Mouse (Mus musculus) urinary bladder, postnatal 10 days (tissue): ENCODE results near the gene Pecam1.
A peak's percentile ranks its signal among the peaks of the same experiment; 100 is the strongest.

Source experiments
- DNase-seq: peaks from one replicate; pipeline ENCODE4 v3.0.0; 2022; ENCODE audit warnings: low spot score

The Pecam1 gene

DNA sequence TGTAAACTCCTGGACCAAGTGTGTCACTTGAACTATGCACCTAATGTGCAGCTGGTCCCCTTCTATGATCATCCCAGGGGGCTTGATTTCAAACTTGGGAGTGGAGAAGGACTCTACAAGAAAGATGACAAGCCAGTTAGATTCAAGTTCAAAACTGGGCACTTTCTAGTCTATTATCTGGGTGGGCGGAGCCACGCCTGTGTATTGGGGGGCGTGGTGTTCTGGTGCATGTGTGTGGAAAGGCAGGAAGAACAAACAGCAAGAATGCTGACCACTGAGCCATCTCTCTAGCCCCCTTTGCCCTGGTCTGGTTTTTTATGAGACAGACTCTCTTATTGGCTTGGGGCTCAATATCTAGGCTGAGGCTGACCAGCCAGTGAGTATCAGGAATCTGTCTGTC lies 54.5 kb downstream of the Pecam1 start:
- no peak for DNase-seq

DNA sequence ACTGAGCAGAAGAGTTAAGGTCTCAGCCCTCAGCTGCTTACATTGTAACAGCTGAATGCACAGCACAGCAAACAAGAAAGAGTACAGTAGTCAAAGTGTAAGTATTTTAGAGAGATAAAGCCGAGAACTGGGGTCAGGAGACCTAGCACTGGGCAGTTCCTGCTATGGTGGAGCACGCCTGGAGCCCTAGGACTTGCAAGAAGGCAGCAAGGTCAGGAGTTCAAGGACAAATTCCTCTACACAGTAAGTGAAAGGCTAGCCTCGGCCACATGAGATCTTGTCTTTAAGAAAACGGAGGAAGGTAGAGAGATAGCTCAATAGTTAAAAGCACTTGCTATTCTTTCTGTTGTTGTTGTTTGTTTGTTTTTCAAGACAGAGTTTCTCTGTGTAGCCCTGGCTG lies 57.5 kb downstream of the Pecam1 start:
- no peak for DNase-seq

DNA sequence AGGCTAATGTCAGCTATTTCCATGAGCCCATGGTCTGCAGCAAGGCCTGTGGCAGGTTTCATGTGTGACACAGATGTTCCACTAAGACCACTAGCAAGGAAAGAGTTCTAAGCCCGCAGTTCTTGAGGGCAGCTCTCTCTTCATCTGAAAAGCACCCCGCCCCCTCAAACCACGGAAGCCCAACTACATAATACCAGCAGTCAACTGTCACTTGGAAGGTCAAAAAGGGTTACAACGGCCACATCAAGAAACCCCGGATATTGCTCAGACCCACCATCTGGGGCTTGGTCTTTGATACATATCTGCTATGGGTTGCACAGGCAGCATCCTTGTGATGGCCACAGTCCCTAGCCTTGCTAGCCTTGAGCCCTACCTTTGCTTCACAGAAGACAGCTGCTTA lies 62.1 kb downstream of the Pecam1 start:
- DNase-seq, result no peak

DNA sequence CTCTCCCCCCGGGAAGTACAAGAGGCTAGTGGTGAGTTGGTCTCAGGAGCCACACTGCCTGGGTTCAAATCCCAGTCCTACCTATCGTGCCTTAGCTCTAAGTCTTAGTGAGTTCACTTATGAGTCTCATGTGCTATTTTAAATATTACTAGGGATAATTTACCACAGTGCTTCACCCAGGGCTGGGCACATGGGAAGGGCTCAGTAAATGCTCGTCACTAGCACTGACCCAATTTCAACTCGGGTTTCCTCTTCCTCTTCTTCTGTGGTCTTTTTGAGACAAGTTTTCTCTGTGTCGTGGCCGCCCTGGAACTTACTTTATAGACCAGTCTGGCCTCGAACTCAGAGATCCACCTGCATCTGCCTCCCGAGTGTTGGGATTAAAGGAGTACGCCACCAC lies 63.1 kb downstream of the Pecam1 start:
- DNase-seq, result no peak

DNA sequence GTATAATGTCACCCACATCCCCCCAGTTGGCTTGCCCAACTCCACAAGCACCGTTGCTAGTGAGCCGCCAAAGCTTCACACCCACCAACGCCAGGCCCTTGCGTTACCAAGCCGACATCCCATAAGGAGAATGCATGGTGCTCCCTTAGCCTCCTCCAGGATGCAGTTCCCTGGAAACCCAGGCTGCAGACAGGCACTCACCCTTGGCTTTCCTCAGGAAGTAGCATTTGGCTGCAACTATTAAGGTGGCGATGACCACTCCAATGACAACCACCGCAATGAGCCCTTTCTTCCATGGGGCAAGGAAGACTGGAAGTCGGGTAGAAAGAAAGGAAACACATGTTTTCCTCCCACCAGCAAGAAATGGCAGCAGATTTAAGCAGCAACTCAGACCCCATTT lies 66.4 kb downstream of the Pecam1 start:
- DNase-seq, result no peak

DNA sequence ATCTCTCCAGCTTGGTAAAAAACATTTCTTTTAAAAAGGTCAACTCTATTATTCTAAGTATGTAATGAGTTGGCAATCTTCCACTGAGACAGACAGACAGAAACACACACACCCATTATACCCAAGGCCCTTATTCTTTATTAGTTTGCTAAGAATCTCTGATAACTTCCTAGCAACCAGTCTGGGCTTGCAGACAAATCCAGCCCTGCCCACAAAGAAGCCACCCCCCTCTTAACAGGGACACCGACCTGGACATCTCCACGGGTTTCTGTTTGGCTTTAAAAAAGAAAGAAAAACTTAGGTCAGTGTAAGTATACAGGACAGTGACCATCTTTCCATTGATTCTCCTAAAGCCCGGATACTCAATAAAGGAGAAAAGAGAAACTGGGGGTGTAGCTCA lies 67.1 kb downstream of the Pecam1 start:
- no peak for DNase-seq

DNA sequence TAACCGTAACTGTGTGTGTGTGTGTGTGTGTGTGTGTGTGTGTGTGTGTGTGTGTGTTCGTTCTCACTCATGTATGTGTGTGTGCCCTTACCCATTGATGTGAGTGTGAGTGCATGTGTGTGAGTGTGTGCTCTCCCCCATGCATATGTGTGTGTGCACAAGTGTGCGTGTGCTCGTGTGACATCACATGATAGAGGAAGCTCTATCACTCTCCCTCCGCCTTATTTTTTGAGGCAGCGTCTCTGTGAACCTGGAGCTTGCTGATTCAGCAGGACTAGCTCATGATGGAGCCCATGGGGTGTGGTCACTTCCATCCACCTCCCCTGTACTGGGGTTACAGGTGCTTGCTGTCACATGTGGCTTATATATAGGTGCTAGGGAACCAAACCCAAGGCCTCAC lies 69.3 kb downstream of the Pecam1 start:
- no peak for DNase-seq

DNA sequence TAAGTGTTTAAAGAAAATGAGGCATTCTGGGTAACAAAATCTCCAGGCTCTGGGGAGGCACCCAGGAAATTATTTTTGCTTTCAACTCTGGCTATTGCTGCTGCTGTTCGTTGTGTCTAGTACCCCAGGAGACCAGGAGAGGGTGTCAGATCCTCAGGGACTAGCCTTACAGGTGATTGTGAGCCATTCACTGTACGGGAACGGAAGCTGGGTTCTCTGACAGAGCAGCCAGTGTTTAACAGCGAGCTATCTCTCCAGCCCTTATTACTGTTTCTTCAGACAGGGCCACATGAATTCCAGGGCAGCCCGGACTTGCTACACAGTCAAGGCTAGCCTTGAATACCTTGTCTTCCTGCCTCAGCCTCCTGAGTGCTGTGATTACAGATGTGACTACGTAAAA lies 70.6 kb downstream of the Pecam1 start:
- DNase-seq, result no peak

DNA sequence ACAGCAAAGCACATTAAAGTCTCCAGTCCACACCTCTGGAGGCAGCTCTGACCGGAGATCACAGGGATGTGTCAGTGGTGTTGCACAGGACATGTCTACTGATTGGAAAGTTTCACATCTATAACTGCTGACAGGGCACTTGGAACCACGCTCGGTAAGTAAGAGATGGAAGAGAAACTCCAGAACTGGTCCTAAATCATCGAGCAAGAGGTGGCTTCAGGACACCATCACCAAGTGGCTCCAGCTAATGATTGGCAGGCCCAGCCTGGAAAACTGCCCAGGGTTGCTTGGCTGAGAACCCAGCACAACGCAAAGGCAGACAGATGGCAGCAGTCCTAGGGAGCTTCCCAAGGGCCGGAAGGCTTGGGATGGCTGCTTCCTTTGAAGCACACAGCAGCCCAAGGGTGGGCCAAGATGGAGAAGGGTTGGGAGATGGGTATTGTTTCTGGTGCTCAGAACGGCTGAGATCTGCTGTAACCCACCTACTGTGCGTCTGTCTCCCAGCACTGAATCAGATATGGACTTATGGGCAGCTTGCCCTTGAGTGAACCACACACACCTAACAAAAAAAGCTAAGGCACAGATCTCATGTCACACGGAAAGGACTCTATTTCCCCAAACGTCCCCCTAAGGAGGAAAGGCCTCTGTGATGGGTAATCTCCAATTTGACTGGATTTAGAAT lies 72.4 kb downstream of the Pecam1 start:
- DNase-seq, result peak; percentile 47

DNA sequence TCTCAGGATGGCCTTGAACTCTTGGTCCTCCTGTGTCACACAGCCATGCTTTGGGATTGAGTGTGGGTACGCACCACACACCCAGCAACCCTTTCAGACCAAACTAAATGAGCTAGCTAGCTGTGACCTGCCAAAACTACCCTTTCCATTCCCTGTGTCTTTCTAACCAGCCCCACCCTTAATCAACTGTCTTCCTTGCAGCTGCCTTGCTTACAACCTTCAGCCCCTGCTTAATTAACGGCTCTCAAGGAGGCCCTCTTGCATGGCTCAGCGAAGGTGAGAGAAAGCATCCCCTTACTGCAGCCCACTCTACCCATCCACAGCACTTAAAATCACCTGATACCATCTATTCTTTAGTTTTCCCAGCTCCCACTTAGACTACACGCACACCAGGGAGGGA lies 73.1 kb downstream of the Pecam1 start:
- no peak for DNase-seq

DNA sequence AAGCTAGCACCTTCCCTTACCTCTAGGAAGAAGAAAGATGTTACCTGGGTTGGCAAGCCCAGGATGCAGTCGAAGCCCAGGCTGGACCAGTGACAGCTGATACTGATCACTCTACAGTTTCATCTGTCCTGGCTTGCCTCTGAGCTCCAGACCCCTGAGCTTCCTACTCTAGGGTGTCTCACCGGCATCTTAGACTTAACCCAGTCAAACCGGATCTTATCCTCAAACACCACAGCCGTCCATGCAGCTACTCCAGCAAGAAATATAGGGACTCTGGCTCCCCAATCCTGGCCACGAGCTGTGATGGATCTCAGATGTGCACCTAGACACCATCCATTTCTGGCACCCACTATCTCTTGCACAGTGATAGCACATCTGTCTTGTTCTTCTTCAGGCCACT lies 74.6 kb downstream of the Pecam1 start:
- DNase-seq, result no peak

DNA sequence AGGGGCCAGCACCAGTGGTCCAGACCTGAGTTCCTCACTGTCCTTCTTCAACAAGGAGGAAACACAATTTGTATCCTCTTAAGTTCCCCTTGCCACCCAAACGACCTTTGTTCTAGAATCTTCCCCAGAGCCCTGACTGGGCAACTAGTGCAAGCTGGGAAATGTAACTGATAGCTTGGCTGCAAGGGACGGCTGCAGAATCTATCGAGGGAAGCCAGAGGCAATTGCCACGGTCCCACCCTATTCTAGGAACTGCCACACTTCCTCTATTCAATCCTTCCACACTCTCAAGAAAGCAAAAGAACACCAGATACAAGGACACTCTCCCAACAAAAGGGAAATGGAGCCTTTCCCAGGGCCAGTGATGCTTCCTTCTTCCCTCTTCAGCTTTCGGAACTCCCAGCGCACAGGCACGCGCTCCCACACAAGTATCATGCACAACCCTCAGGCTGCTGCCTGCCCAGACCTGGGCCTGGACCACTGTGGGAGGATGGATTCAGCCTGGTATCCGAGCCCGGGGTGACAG lies 75.2 kb downstream of the Pecam1 start:
- no peak for DNase-seq

DNA sequence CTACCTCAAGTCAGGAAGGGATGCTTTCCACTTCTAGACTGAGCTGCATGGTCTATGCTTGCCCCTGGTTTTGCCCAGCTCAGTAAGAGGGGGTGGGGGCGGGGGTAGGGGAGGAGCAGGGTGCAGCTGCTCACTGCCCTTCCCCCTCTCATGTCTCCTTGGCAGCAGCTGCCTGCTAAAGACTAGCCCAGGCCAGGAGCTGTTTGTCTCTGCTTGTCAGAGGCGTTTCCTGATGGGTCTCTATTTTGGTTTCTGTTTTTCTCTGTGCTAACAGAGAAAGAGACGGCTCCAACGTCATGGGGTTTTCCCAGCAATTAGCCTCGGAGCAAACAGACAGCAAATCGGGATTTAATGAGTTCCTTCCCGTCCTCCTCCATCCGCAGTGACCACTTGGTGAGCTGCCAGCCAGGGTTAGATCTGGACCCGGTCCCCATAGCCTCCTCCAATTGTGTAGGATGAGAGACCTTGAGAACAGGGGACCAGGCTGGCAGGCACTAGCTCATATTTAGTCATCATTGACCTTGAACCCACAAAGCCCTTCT lies 75.7 kb downstream of the Pecam1 start:
- DNase-seq, result no peak

DNA sequence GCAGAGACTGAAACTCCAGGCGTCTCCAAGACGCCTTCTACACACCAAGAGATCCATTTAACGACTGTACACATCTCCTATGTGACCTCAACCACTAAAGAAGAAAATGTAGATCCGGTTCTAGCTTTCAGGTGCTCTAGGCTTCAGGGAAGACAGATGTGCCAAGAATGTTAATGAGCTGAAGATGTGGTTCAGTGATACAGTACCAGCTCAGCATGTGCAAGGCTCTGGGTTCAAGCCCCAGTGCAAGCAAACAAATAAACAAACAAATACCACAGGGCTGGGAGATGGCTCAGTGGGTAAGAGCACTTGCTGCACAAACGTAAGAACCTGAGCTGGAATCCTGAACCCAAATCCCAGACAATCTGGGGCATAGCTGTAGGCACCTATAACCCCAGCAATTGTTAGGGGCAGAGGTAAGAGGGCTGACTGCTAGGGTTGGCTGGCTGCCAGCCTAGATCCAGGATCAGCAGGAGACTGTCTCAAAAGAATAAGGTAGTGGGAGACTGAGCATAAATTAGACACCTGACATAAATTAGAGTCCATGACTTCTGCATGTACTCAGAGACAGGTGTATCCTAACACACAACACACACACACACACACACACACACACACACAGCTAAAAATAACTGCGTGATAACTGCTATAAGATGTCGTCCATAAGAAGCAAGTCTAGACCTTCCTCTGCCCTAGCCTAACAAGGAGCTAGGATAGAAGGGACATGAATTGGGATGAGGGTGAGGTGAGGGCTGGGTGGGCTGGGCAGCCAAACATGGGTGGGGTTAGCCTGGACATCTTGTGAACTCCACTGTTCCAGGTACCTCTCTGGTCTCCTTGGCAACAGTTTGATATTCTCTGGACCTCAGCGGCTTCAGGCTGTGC lies 76.5 kb downstream of the Pecam1 start:
- DNase-seq, result no peak

DNA sequence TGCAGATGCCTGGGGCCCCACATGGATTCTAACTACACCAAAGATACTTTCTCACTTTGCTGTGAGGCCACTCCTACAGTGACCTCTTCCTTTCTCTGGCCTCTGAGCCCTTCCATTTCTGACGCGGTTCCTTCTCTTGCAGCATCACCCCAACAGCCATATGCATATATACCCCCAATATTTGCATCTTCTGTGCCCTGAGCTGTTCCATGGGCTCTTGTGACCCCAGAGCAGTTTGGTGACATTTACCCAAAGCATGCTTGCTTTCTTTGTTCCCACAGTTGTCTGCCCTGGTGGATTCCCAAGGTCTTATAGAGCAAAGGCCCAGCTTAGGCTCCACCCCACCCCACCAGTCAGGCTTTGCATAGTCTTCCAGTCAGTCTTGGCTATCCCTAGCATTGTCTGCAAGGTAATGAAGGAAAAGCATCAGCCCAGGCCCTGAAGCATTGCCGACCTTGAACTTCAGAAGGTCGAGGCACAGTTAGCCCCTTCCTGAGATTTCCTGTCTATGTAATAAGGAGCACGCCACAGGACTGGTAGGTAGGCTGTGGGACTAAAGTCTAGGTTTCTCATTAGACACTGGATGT lies 77.4 kb downstream of the Pecam1 start:
- no peak for DNase-seq

DNA sequence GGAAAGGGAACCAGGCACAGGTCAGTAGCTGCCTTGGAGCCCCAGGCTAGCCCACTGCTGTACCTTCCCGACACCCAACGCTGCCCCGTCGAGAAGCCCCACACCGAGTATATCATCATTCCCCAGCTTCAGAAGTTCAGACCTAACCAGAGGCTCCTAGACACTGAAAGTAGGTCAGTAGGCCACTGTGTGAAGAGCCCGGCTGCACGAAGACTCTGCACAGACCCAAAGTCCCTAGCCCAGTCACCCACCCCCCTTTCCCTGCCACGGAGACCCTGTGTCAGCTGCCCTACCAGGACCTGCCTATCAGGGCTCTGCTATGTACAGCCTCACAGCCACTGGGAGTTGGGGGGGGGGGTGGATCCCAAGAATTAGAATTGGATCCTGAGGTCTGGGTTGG lies 78.6 kb downstream of the Pecam1 start:
- no peak for DNase-seq

DNA sequence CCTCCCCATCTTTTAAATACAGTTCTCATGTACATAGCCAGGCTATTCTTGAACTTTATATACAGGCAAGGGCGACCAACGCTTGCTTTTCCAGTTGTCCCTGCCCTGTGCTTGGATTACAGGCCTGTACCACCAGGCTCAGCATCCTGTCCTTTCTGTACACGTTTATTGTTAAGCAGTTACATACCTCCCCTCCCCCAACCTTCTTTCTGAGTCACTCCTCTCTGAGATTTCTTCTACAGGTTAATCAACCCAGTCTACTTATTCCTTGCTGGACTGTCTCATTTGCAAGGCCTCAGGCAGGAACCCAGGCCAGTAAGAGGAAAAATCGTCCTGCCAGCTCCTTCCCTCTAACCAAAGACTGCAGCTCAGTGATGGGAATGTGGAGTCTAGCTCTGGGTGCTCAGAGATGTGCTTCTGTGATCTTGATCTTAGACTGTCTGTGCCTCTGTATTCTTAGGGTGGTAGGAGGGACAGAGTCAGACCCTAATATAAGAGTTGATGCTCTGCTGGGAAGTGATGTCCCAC lies 79.4 kb downstream of the Pecam1 start:
- DNase-seq, result no peak

DNA sequence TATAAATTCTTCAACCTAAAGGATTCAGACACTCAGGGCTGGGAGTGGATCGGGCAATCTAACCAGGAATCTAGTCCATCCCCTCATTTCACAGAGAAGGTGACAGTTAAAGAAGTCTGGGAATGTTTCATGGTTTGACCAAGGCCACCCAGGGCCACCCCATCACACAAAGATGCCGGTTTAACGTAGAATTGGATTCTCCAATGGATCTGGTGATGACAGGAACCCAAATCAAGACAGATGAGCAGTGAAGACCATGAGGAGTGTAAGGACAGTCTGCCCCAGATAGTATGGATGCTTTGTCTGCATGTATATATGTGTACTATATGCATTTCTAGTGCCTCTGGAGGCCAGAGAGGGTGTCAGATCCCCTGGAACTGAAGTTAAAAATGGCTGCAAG lies 80.2 kb downstream of the Pecam1 start:
- no peak for DNase-seq

DNA sequence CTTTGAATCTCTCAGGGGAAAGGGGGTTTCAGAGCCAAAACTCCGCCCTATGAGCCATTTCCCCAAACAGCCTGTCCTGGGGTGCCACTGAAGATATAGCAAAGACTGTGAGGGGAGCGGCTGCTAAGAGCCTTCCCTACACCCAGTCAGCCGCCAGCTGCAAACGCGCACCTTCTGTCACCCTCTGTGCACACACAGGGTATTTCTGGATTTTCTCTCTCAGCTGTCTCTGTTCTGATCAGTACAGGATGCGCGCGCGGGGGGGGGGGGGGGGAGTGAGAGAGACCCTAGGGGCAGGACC lies 80.6 kb downstream of the Pecam1 start:
- no peak for DNase-seq

DNA sequence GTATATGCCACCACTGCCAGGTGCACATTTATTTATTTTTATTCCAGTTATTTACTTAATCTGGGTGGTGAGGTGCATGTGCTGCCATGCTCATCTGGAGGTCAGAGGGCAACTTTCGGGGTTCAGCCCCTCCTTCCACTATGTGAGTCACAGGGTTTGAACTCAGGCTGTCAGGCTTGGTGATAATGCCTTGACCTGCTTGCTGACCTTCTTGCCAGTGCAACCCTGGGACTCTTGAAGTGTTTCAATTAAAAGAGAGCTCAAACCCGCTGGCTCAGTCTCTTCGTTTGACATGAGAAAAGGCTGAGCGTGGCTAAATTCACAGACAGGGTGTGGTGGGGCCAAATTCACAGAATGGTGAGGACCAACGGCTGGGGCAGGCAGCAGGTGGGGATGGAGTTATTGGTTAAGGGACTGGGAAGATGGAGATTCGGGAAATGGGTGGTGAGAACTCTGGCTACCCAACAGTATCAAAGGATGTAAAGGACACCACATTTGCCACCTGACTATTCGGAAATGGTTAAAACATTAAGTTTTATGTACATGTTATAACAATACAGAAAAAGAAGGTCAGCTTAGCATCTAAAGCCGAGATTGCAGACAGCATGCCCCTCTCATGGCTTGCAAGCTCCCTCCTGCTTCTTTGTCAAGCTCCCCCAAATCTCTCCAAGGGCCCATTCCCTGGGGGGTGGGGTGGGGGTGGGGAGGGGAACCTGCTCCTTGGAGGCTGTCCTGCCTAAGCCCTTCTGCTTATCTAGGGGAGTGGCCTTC lies 81.1 kb downstream of the Pecam1 start:
- DNase-seq, result no peak

DNA sequence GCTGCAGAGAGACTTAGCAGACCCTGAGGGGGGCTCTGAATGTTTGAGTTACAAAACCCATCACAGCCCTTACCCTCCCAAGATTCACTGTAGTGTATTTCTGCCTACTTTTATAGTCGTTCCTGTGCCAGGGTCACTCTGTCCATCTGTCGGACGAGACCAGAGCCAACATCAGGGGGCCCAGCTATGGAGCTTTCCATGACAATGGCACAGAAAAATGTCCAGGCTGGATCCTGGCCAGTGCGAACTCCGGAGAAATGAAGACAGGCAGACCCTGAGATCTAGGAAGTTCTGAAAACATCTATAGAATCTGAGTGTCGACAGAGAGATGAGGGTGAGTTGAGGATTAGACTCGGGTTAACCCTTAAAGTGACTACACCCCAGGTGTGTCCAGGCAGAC lies 82.1 kb downstream of the Pecam1 start:
- no peak for DNase-seq

DNA sequence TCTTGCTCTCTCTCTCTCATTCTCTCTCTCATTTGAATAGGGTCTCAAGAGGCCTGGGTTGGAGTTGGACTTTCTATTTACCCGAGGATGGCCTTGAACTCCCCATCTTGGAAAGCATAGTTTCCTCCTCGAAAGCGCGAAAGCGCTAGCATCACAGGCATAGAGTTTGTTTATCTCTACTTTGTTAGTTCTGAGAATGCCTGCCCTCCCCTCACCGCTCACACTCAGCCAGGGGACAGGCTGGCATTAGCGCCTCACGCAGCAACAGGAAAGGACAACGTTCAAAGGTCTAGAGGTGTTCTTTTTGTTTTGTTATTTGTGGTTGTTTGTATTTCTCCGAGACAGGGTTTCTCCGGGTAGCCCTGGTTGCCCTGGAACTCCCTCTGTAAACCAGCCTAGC lies 82.6 kb downstream of the Pecam1 start:
- no peak for DNase-seq
